Mouse (Mus musculus) neural tube, embryonic 12.5 days (tissue): Measurements from ENCODE around the gene Kcnk13. TPM values are rescaled to one million over a fixed set of nuclear protein-coding genes. Genes with fewer than 3 reads are reported as not detected.

Source experiments
- ATAC-seq: fragments of 200-750 bp; cut with Nextera tagmentation; 2 replicates; pipeline ENCODE4 v1.8.0; 2017; ENCODE audit warnings: low read depth, mild to moderate bottlenecking, moderate TSS enrichment, moderate library complexity; ENCODE audit not compliant: low FRiP score
- H3K27ac ChIP-seq: fragments of 300-500 bp; sonication (generic); 2 replicates; pipeline ENCODE4 v1.5.1; 2016
- H3K27me3 ChIP-seq: fragments of 300-500 bp; sonication (generic); replicated peaks from 2 replicates; pipeline ENCODE4 v1.6.1; 2016; ENCODE audit warnings: mild to moderate bottlenecking
- H3K36me3 ChIP-seq: fragments of 300-500 bp; sonication (generic); 2 replicates; pipeline ENCODE4 v1.6.1; 2016; ENCODE audit warnings: mild to moderate bottlenecking
- H3K4me1 ChIP-seq: fragments of 300-500 bp; sonication (generic); 2 replicates; pipeline ENCODE4 v1.6.1; 2016
- H3K4me2 ChIP-seq: fragments of 300-500 bp; sonication (generic); replicated peaks from 2 replicates; pipeline ENCODE4 v1.6.1; 2016; ENCODE audit warnings: mild to moderate bottlenecking
- H3K4me3 ChIP-seq: fragments of 300-500 bp; sonication (generic); 2 replicates; pipeline ENCODE4 v1.5.1; 2016
- H3K9ac ChIP-seq: fragments of 300-500 bp; sonication (generic); 2 replicates; pipeline ENCODE4 v1.6.1; 2016; ENCODE audit warnings: mild to moderate bottlenecking
- H3K9me3 ChIP-seq: fragments of 300-500 bp; sonication (generic); 2 replicates; pipeline ENCODE4 v1.6.1; 2016; ENCODE audit warnings: mild to moderate bottlenecking
- WGBS: fragments of 180-500 bp; shearing (Covaris S2); methylation state at CpG from one replicate; pipeline ENCODE4 v1.1.7; 2016; 5-methylcytosine and 5-hydroxymethylcytosine counted together
- polyA plus RNA-seq: library from polyadenylated mRNA; unstranded; fragments of >200 nt; fragmentation: Nextera tagmentation; extraction: Ambion mirVana; gene quantifications from 2 replicates; pipeline ENCODE4 v1.2.1, GENCODE M21; 2016

Gene Kcnk13
- polyA plus RNA-seq, 1 experiment from 2014 or later, result 0.68 TPM

GRCm38 (mm10) chr12:100027281-100027680 is 63.0 kb downstream of the Kcnk13 start:
- Histone ChIP-seq H3K27me3 (no peaks in the 10 kb centered on the region), H3K4me1 (no peaks in the 10 kb centered on the region), H3K27ac (no peak overlapping the region), H3K9me3 (no peaks in the 10 kb centered on the region), H3K4me2 (no peak overlapping the region), H3K4me3 (no peak overlapping the region), H3K9ac (no peak overlapping the region), H3K36me3 (no peaks in the 10 kb centered on the region)
- ATAC-seq, result no peak
- WGBS, result 81% methylated on average over 7 of the region's 7 CpGs

GRCm38 (mm10) chr12:100031681-100032080 is 67.4 kb downstream of the Kcnk13 start:
- no peak overlapping the region for H3K27ac ChIP-seq
- no peaks in the 10 kb centered on the region for H3K9me3 ChIP-seq
- no peak overlapping the region for H3K4me3 ChIP-seq
- no peak for ATAC-seq
- H3K4me1 ChIP-seq, result no peaks in the 10 kb centered on the region
- no peak overlapping the region for H3K9ac ChIP-seq
- H3K27me3 ChIP-seq, result no peaks in the 10 kb centered on the region
- no peak overlapping the region for H3K4me2 ChIP-seq
- H3K36me3 ChIP-seq, result no peaks in the 10 kb centered on the region
- WGBS, result 86% methylated on average over 5 of the region's 5 CpGs

DNA sequence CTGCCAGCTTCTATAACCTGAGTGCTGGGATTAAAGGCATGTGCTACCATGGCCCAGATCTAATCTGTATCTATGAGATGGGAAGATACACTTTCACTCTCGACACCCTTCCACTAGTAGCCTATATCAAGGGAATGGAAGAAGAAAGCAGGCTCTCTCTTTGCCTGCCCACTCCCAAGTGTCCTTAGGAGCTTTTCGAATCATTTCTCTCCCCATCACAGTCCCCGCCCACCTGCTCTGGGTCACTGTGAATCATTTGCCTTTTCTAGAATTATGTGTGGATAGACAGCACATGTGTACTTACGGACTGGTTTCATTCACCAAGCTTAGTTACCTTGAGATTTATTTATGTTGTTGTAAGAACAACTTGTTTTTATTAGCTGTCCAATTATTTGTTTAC is 68.2 kb downstream of the Kcnk13 start:
- ATAC-seq, result no peak
- Histone ChIP-seq H3K27ac (no peak overlapping the region), H3K4me1 (no peaks in the 10 kb centered on the region), H3K9ac (no peak overlapping the region), H3K9me3 (no peaks in the 10 kb centered on the region), H3K4me2 (no peak overlapping the region), H3K27me3 (no peaks in the 10 kb centered on the region), H3K4me3 (no peak overlapping the region), H3K36me3 (no peaks in the 10 kb centered on the region)
- WGBS, result 91% methylated on average over 4 of the region's 4 CpGs

GRCm38 (mm10) chr12:100038741-100039262 is 74.5 kb downstream of the Kcnk13 start:
- H3K9me3 ChIP-seq, result no peaks in the 10 kb centered on the region
- no peak overlapping the region for H3K4me2 ChIP-seq
- H3K27ac ChIP-seq, result no peak overlapping the region
- ATAC-seq, result no peak
- H3K4me1 ChIP-seq, result no peaks in the 10 kb centered on the region
- no peaks in the 10 kb centered on the region for H3K27me3 ChIP-seq
- H3K4me3 ChIP-seq, result no peak overlapping the region
- no peaks in the 10 kb centered on the region for H3K36me3 ChIP-seq
- 93% methylated on average over 5 of the region's 5 CpGs for WGBS
- no peak overlapping the region for H3K9ac ChIP-seq

- Histone ChIP-seq H3K27me3 (no peaks in the 10 kb centered on the region), H3K27ac (no peak overlapping the region), H3K9me3 (no peaks in the 10 kb centered on the region), H3K4me1 (no peaks in the 10 kb centered on the region), H3K9ac (no peak overlapping the region), H3K4me2 (no peak overlapping the region), H3K36me3 (no peaks in the 10 kb centered on the region), H3K4me3 (no peak overlapping the region)
- WGBS, result 85% methylated on average over 8 of the region's 8 CpGs
- no peak for ATAC-seq
Observed at GRCm38 (mm10) chr12:100042116-100042515, 77.8 kb downstream of the Kcnk13 start.

DNA sequence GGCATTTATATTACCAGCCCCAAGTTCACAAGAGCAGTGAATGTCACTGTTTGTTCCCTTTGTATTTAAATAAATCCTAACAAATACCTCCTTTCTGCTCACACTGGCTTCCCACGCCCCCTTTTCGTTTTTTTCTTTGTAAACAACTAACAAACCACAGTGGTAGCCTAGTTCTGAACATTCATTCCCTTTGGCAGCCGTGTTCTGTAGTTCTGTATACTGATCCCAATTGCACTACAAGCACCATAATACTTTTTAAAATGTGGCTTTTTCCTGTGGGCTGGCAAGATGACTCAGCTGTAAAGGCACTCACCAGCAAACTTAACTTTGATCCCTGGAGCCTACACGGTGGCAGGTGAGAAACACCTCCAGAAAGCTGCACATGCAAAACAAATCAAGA is 80.4 kb downstream of the Kcnk13 start:
- Histone ChIP-seq H3K36me3 (no peaks in the 10 kb centered on the region), H3K9ac (no peak overlapping the region), H3K27me3 (no peaks in the 10 kb centered on the region), H3K4me2 (no peak overlapping the region), H3K4me1 (no peaks in the 10 kb centered on the region), H3K4me3 (no peak overlapping the region), H3K27ac (no peak overlapping the region), H3K9me3 (no peaks in the 10 kb centered on the region)
- ATAC-seq, result no peak
- 72% methylated on average over 4 of the region's 4 CpGs for WGBS

GRCm38 (mm10) chr12:100050552-100050951 is 86.3 kb downstream of the Kcnk13 start:
- H3K9ac ChIP-seq, result no peak overlapping the region
- H3K4me1 ChIP-seq, result no peaks in the 10 kb centered on the region
- H3K4me3 ChIP-seq, result no peak overlapping the region
- H3K27me3 ChIP-seq, result no peaks in the 10 kb centered on the region
- H3K27ac ChIP-seq, result no peak overlapping the region
- no peak for ATAC-seq
- 61% methylated on average over 7 of the region's 7 CpGs for WGBS
- H3K36me3 ChIP-seq, result no peaks in the 10 kb centered on the region
- no peaks in the 10 kb centered on the region for H3K9me3 ChIP-seq
- no peak overlapping the region for H3K4me2 ChIP-seq

GRCm38 (mm10) chr12:100053617-100054016 is 89.3 kb downstream of the Kcnk13 start:
- no peak overlapping the region for H3K4me3 ChIP-seq
- H3K36me3 ChIP-seq, result no peaks in the 10 kb centered on the region
- no peak for ATAC-seq
- 81% methylated on average over 5 of the region's 5 CpGs for WGBS
- H3K27ac ChIP-seq, result no peak overlapping the region
- H3K9me3 ChIP-seq, result no peaks in the 10 kb centered on the region
- no peak overlapping the region for H3K4me2 ChIP-seq
- no peaks in the 10 kb centered on the region for H3K27me3 ChIP-seq
- no peaks in the 10 kb centered on the region for H3K4me1 ChIP-seq
- no peak overlapping the region for H3K9ac ChIP-seq

DNA sequence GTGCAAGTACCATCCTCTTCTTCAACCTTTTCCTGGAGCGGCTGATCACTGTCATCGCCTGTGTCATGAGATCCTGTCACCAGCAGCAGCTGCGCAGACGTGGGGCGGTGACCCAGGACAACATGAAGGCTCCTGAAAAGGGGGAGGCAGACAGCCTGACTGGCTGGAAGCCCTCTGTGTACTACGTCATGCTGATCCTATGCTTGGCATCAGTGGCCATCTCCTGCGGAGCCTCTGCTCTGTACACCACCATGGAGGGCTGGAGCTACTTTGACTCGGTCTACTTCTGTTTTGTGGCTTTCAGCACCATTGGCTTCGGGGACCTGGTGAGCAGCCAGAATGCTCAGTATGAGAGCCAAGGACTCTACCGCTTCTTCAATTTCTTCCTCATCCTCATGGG is 96.8 kb downstream of the Kcnk13 start:
- H3K4me3 ChIP-seq, result no peak overlapping the region
- H3K4me1 ChIP-seq, result no peaks in the 10 kb centered on the region
- no peaks in the 10 kb centered on the region for H3K27me3 ChIP-seq
- H3K27ac ChIP-seq, result no peak overlapping the region
- H3K9me3 ChIP-seq, result no peaks in the 10 kb centered on the region
- H3K36me3 ChIP-seq, result no peaks in the 10 kb centered on the region
- WGBS, result 91% methylated on average over 10 of the region's 10 CpGs
- no peak overlapping the region for H3K4me2 ChIP-seq
- H3K9ac ChIP-seq, result no peak overlapping the region
- no peak for ATAC-seq

DNA sequence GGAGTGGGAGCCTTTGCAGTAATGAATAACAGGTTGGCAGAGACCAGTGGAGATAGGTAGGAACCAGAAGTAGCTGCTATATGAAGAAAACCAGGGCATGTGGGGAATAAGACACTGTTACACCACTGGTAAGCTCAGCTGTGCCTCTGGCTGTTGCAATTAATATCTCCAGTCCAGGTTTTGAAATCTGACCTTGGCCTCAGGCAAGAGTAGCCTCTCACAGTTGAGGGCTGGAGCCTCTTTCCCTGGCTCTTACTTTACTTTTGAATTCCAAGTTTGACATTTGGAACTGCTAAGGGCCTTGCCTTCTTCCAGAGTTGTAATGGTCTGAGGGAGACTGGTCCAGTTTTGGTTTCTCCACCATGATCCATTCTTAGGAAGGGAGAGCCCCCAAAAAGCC is 97.5 kb downstream of the Kcnk13 start:
- Histone ChIP-seq H3K9me3 (no peaks in the 10 kb centered on the region), H3K9ac (no peak overlapping the region), H3K4me1 (no peaks in the 10 kb centered on the region), H3K36me3 (no peaks in the 10 kb centered on the region), H3K27ac (no peak overlapping the region), H3K4me3 (no peak overlapping the region), H3K4me2 (no peak overlapping the region), H3K27me3 (no peaks in the 10 kb centered on the region)
- ATAC-seq, result no peak

GRCm38 (mm10) chr12:100062584-100062983 is 98.3 kb downstream of the Kcnk13 start:
- no peak overlapping the region for H3K4me2 ChIP-seq
- no peaks in the 10 kb centered on the region for H3K9me3 ChIP-seq
- WGBS, result 80% methylated on average over 3 of the region's 3 CpGs
- no peak overlapping the region for H3K4me3 ChIP-seq
- no peak for ATAC-seq
- no peaks in the 10 kb centered on the region for H3K27me3 ChIP-seq
- H3K27ac ChIP-seq, result no peak overlapping the region
- no peaks in the 10 kb centered on the region for H3K4me1 ChIP-seq
- H3K9ac ChIP-seq, result no peak overlapping the region
- no peaks in the 10 kb centered on the region for H3K36me3 ChIP-seq

- Histone ChIP-seq H3K4me3 (no peak overlapping the region), H3K4me2 (no peak overlapping the region), H3K4me1 (no peaks in the 10 kb centered on the region), H3K9ac (no peak overlapping the region), H3K27me3 (no peaks in the 10 kb centered on the region), H3K9me3 (no peaks in the 10 kb centered on the region), H3K36me3 (no peaks in the 10 kb centered on the region), H3K27ac (no peak overlapping the region)
- ATAC-seq, result no peak
- 72% methylated on average over 3 of the region's 3 CpGs for WGBS
Observed at GRCm38 (mm10) chr12:100065109-100065508, 100.8 kb downstream of the Kcnk13 start.

DNA sequence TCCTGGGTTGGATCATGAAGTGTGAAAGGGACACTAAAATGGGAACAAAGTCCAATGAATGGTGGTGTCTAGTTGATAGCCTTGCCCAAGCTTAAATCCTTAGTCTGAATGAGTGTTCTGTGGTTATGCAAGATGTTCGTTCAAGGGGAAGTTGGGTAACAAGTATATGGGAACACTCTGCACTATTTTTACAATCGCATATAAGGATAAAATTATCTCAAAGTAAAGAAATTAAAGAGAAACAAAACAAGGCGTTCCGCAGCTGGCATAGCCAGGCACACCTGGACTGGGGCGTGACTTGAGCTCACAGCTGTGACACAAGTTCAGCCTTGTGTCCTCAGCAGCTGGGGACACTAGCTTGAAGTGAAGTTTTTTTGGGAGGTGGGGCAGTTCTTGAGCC is 103.2 kb downstream of the Kcnk13 start:
- H3K4me1 ChIP-seq, result no peaks in the 10 kb centered on the region
- H3K36me3 ChIP-seq, result no peaks in the 10 kb centered on the region
- H3K4me2 ChIP-seq, result no peak overlapping the region
- no peak overlapping the region for H3K27ac ChIP-seq
- no peak overlapping the region for H3K9ac ChIP-seq
- 94% methylated on average over 5 of the region's 5 CpGs for WGBS
- ATAC-seq, result no peak
- H3K27me3 ChIP-seq, result no peaks in the 10 kb centered on the region
- no peak overlapping the region for H3K4me3 ChIP-seq
- no peaks in the 10 kb centered on the region for H3K9me3 ChIP-seq
